ENCODE assay signal across 10 mouse cellular contexts in genomic region chr4:155200861-155201390, GRCm38 (mm10). TPM values are rescaled to one million over a fixed set of nuclear protein-coding genes. Genes with fewer than 3 reads are reported as not detected.
DNase-seq lines count a peak whose midpoint lies in the region; ATAC-seq lines count a peak whose summit lies in the region.
"Had no signal": no experiment of that assay in that cellular context is flagged by ENCODE, and none has a peak within 500 bp of the region (broad histone marks: within the 10 kb centered on the region; RNA-seq: fewer than 3 reads in every experiment).

No protein-coding gene starts in this region.

- no peaks in the 10 kb centered on the region for H3K36me3 ChIP-seq in forebrain, embryonic 14.5 days (ENCODE audit: control insufficient read depth, insufficient read depth, low read length)
- no peaks in the 10 kb centered on the region for H3K36me3 ChIP-seq in forebrain, embryonic 11.5 days (ENCODE audit: control insufficient read depth, insufficient read depth, low read length)
- no peaks in the 10 kb centered on the region for H3K36me3 ChIP-seq in liver, embryonic 11.5 days (ENCODE audit: control insufficient read depth, insufficient read depth, low read length)
- H3K36me3 ChIP-seq: neural tube, embryonic 13.5 days had no signal

- ATAC-seq in forebrain, embryonic 14.5 days: no peak
- no peak for ATAC-seq in forebrain, embryonic 11.5 days (replicated peaks; ENCODE audit: low FRiP score)
- ATAC-seq in liver, embryonic 11.5 days (replicated peaks; ENCODE audit: low FRiP score): no peak

- no peak overlapping the region for H3K4me2 ChIP-seq in forebrain, embryonic 14.5 days (ENCODE audit: low read length)
- no peak overlapping the region for H3K4me2 ChIP-seq in forebrain, embryonic 11.5 days (ENCODE audit: low read depth, low read length, severe bottlenecking)
- no peak overlapping the region for H3K4me2 ChIP-seq in liver, embryonic 11.5 days
- H3K4me2 ChIP-seq: neural tube, embryonic 13.5 days had no signal

- H3K9ac ChIP-seq in forebrain, embryonic 14.5 days (ENCODE audit: low read length): no peak overlapping the region
- no peak overlapping the region for H3K9ac ChIP-seq in forebrain, embryonic 11.5 days (ENCODE audit: low read length)
- H3K9ac ChIP-seq in liver, embryonic 11.5 days (ENCODE audit: low read depth, low read length): no peak overlapping the region

- H3K9me3 ChIP-seq in forebrain, embryonic 14.5 days (replicated peaks; ENCODE audit: control insufficient read depth, low read length): no peaks in the 10 kb centered on the region
- H3K9me3 ChIP-seq in forebrain, embryonic 11.5 days (ENCODE audit: control insufficient read depth, low read length): no peaks in the 10 kb centered on the region
- no peaks in the 10 kb centered on the region for H3K9me3 ChIP-seq in liver, embryonic 11.5 days (ENCODE audit: control insufficient read depth, low read length)
- H3K9me3 ChIP-seq: neural tube, embryonic 13.5 days had no signal

- H3K4me3 ChIP-seq in forebrain, embryonic 14.5 days (ENCODE audit: low read depth, low read length): no peak overlapping the region
- no peak overlapping the region for H3K4me3 ChIP-seq in forebrain, embryonic 11.5 days (ENCODE audit: low read depth, low read length)
- no peak overlapping the region for H3K4me3 ChIP-seq in liver, embryonic 11.5 days (ENCODE audit: low read depth, low read length)
- H3K4me3 ChIP-seq: neural tube, embryonic 13.5 days had no signal

- whole genome bisulfite sequencing in forebrain, embryonic 14.5 days: 87% methylated on average over 3 of the region's 3 CpGs
- WGBS in forebrain, embryonic 11.5 days: 86% methylated on average over 3 of the region's 3 CpGs
- WGBS in liver, embryonic 11.5 days: 66% methylated on average over 3 of the region's 3 CpGs

- H3K4me1 ChIP-seq in forebrain, embryonic 14.5 days (ENCODE audit: control insufficient read depth, insufficient read depth, low read length): peaks cover 11% of the 10 kb centered on the region
- peaks cover 1% of the 10 kb centered on the region; the same call in 1 of the 2 replicates for H3K4me1 ChIP-seq in forebrain, embryonic 11.5 days (replicated peaks; ENCODE audit: control insufficient read depth, insufficient read depth, low read length)
- peaks cover 53% of the 10 kb centered on the region for H3K4me1 ChIP-seq in liver, embryonic 11.5 days (replicated peaks; ENCODE audit: control insufficient read depth, insufficient read depth, low read length)

- H3K27ac ChIP-seq in forebrain, embryonic 14.5 days (ENCODE audit: low read depth, low read length): 0 out of 2 replicates have a peak overlapping the region, but pooled peaks have one; percentile 21
- H3K27ac ChIP-seq in forebrain, embryonic 11.5 days (ENCODE audit: low read depth, low read length): no peak overlapping the region; the same call in 1 of the 2 replicates
- H3K27ac ChIP-seq in liver, embryonic 11.5 days (ENCODE audit: low read depth, low read length): peak overlapping the region; percentile 22; the same call in 1 of the 2 replicates

- no peaks in the 10 kb centered on the region for H3K27me3 ChIP-seq in forebrain, embryonic 14.5 days (replicated peaks; ENCODE audit: control insufficient read depth, insufficient read depth, low read length)
- no peaks in the 10 kb centered on the region for H3K27me3 ChIP-seq in forebrain, embryonic 11.5 days (ENCODE audit: control insufficient read depth, insufficient read depth, low read length)
- no peaks in the 10 kb centered on the region for H3K27me3 ChIP-seq in liver, embryonic 11.5 days (replicated peaks; ENCODE audit: control insufficient read depth, insufficient read depth, low read length)
- H3K27me3 ChIP-seq: neural tube, embryonic 13.5 days had no signal

- no peak for DNase-seq in forebrain, embryonic 14.5 days (ENCODE audit: low spot score)
- no peak for DNase-seq in forebrain, embryonic 11.5 days (ENCODE audit: low spot score)
- DNase-seq in spleen, adult 12 weeks (ENCODE audit: low spot score): peak; percentile 40
- DNase-seq in spleen, adult 18-20 months: no peak
- no peak for DNase-seq in liver, embryonic 11.5 days (ENCODE audit: low spot score)
- DNase-seq in thymus, postnatal 0 days (ENCODE audit: low spot score): peak; percentile 88
- DNase-seq in ovary, postnatal 10 days (ENCODE audit: low spot score): no peak
- no peak for DNase-seq in left cerebral cortex, adult 9 months (ENCODE audit: low spot score in 2 of 2)
- DNase-seq: cerebellum, adult 11-12 months had no signal

RNA-seq across cellular contexts. Expression of gene Ski, which starts 21.5 kb away (rescaled TPM):
- polyA plus RNA-seq in forebrain, embryonic 14.5 days (2014; fragmentation: Nextera tagmentation; extraction: Ambion mirVana): 16.2 and 17.1 TPM in 2 replicates
- 14.1 and 14.7 TPM in 2 replicates for polyA plus RNA-seq in forebrain, embryonic 11.5 days (2014; fragmentation: Nextera tagmentation; extraction: Ambion mirVana)
- 8.2 and 9.8 TPM in 2 replicates for polyA plus RNA-seq in liver, embryonic 11.5 days (2014; fragmentation: Nextera tagmentation; extraction: Ambion mirVana)
- 8.1 and 9.3 TPM in 2 replicates for polyA plus RNA-seq in thymus, postnatal 0 days (2015; fragmentation: Nextera tagmentation; extraction: Ambion mirVana)

RNA-seq across cellular contexts. Expression of gene Faap20, which starts 48.7 kb away (rescaled TPM):
- 81.2 and 87.4 TPM in 2 replicates for polyA plus RNA-seq in forebrain, embryonic 14.5 days (2014; fragmentation: Nextera tagmentation; extraction: Ambion mirVana)
- 105 and 107 TPM in 2 replicates for polyA plus RNA-seq in forebrain, embryonic 11.5 days (2014; fragmentation: Nextera tagmentation; extraction: Ambion mirVana)
- 50.1 and 55.0 TPM in 2 replicates for polyA plus RNA-seq in liver, embryonic 11.5 days (2014; fragmentation: Nextera tagmentation; extraction: Ambion mirVana)
- 67.9 and 71.3 TPM in 2 replicates for polyA plus RNA-seq in thymus, postnatal 0 days (2015; fragmentation: Nextera tagmentation; extraction: Ambion mirVana)

Comparison
In these comparisons a context has a peak if more than half of its experiments do, and no peak if none do; other contexts are left out.
1. DNase-seq: peak in spleen, adult 12 weeks (single experiment) and thymus, postnatal 0 days (single experiment); none in forebrain, embryonic 14.5 days (single experiment), forebrain, embryonic 11.5 days (single experiment), spleen, adult 18-20 months (0 of 2), liver, embryonic 11.5 days (single experiment), ovary, postnatal 10 days (single experiment) and left cerebral cortex, adult 9 months (0 of 2).